Mouse (Mus musculus) embryo, embryonic 10.5 days (tissue): ENCODE results near the gene Acp5.

Source experiments
- DNase-seq: peaks from one replicate; pipeline ENCODE4 v3.0.0-alpha.2; 2015; ENCODE audit warnings: low spot score

The Acp5 gene

GRCm38 (mm10) chr9:22098993-22099696, 36.4 kb downstream of the Acp5 start, which contains the start of gene Cnn1:
Gene Cnn1 (plus strand): TSS chr9:22099216.
- DNase-seq: peak; percentile 31

- peak; percentile 87 for DNase-seq
Measured at GRCm38 (mm10) chr9:22095854-22096307, 39.6 kb downstream of the Acp5 start.

GRCm38 (mm10) chr9:22092746-22093145, 42.8 kb downstream of the Acp5 start:
- DNase-seq: no peak

GRCm38 (mm10) chr9:22089986-22090385, 45.5 kb downstream of the Acp5 start:
- no peak for DNase-seq

- DNase-seq: no peak
Measured at GRCm38 (mm10) chr9:22089281-22089680, 46.2 kb downstream of the Acp5 start.

GRCm38 (mm10) chr9:22087034-22087618, 48.4 kb downstream of the Acp5 start:
- DNase-seq: no peak

- DNase-seq: no peak
Measured at GRCm38 (mm10) chr9:22086012-22086411, 49.5 kb downstream of the Acp5 start.

- DNase-seq: peak; percentile 98
Measured at GRCm38 (mm10) chr9:22085022-22085834, 50.3 kb downstream of the Acp5 start, which contains the start of gene Ecsit. Gene Ecsit (minus strand): TSS chr9:22085438.

GRCm38 (mm10) chr9:22084667-22085021, 50.9 kb downstream of the Acp5 start:
- no peak for DNase-seq
